Mouse (Mus musculus) ES-E14 (cell line): ENCODE results near the gene Fzr1. TPM values are rescaled to one million over a fixed set of nuclear protein-coding genes. Genes with fewer than 3 reads are reported as not detected.
A peak's percentile ranks its signal among the peaks of the same experiment; 100 is the strongest.

Experiments used
- DNase-seq: peaks from one replicate; pipeline ENCODE4 v3.0.0-alpha.2; 2013; ENCODE audit warnings: low read depth, low spot score
- H3K27ac ChIP-seq: 2 replicates; pipeline ENCODE4 v1.5.1; 2012; ENCODE audit warnings: low read depth, mild to moderate bottlenecking, low read length, moderate library complexity, mixed read lengths; ENCODE audit not compliant: poor library complexity, insufficient read depth, severe bottlenecking
- H3K36me3 ChIP-seq: 2 replicates; pipeline ENCODE4 v1.6.1; 2012; ENCODE audit warnings: mild to moderate bottlenecking, low read length, moderate library complexity, mixed read lengths; ENCODE audit not compliant: control insufficient read depth, poor library complexity, insufficient read depth, severe bottlenecking
- H3K4me1 ChIP-seq, 2 experiments: fragments of 150-350 bp in 1 of 2; sonication (generic) in 1 of 2; 2 replicates each; pipeline ENCODE4 v1.6.1; 2012; ENCODE audit warnings: low read length in 2 of 2, mild to moderate bottlenecking in 1 of 2, mixed read lengths in 1 of 2; ENCODE audit not compliant: control insufficient read depth in 2 of 2, insufficient read depth in 2 of 2, poor library complexity in 1 of 2
- H3K4me3 ChIP-seq, 2 experiments: fragments of 150-350 bp in 1 of 2; sonication (generic) in 1 of 2; 2 replicates each; pipeline ENCODE4 v1.5.1; 2012; ENCODE audit warnings: low read length in 2 of 2, low read depth in 1 of 2, mild to moderate bottlenecking in 1 of 2, mixed read lengths in 1 of 2; ENCODE audit not compliant: insufficient read depth in 1 of 2, poor library complexity in 1 of 2, severe bottlenecking in 1 of 2
- H3K9ac ChIP-seq: 2 replicates; pipeline ENCODE4 v1.6.1; 2012; ENCODE audit warnings: low read depth, mild to moderate bottlenecking, low read length, mixed read lengths; ENCODE audit not compliant: poor library complexity, insufficient read depth, severe bottlenecking
- H3K9me3 ChIP-seq: fragments of 150-350 bp; sonication (generic); 2 replicates; pipeline ENCODE4 v1.6.1; 2012; ENCODE audit warnings: low read depth, mild to moderate bottlenecking, low read length; ENCODE audit not compliant: control insufficient read depth, insufficient read depth
- CHD2 ChIP-seq: IDR thresholded peaks from 2 replicates; pipeline ENCODE4 v1.6.1; 2014; ENCODE audit warnings: mild to moderate bottlenecking, low read depth, low read length, inconsistent platforms
- HCFC1 ChIP-seq: IDR thresholded peaks from 2 replicates; pipeline ENCODE4 v1.6.1; 2012; ENCODE audit warnings: low read length, inconsistent platforms, borderline replicate concordance; ENCODE audit not compliant: insufficient read depth
- MAFK ChIP-seq: IDR thresholded peaks from 2 replicates; pipeline ENCODE4 v1.6.1; 2014; ENCODE audit warnings: mild to moderate bottlenecking, low read depth, low read length, inconsistent platforms; ENCODE audit not compliant: insufficient read depth
- ZC3H11A ChIP-seq: IDR thresholded peaks from 2 replicates; pipeline ENCODE4 v1.6.1; 2012; ENCODE audit warnings: low read depth, mild to moderate bottlenecking, inconsistent platforms, low read length, borderline replicate concordance
- ZNF384 ChIP-seq: IDR thresholded peaks from 2 replicates; pipeline ENCODE4 v1.6.1; 2012; ENCODE audit warnings: low read depth, low read length, inconsistent platforms
- in situ Hi-C, 2 experiments: fragments of 600-800 bp; cut with MboI; formaldehyde crosslinking; loops; one replicate each; pipeline ENCODE4 v1.15.1; 2025; ENCODE audit warnings: low sequenced_read_pairs in 2 of 2, inconsistent platforms in 1 of 2; ENCODE audit not compliant: unreplicated experiment in 2 of 2
- total RNA-seq: library from RNA; depleted of rRNA; stranded (reverse); fragments of 300-350 nt; gene quantifications from 2 replicates; pipeline ENCODE4 v1.2.3, GENCODE M21; 2012

Gene Fzr1
- total RNA-seq, 1 experiment, result 63.0 TPM

- no peak for TF ChIP-seq ZNF384
- TF ChIP-seq ZC3H11A, result no peak
- TF ChIP-seq CHD2, result no peak
- no peak for TF ChIP-seq HCFC1
- TF ChIP-seq MAFK, result no peak
- H3K4me1 ChIP-seq, result peaks cover 9 to 19% of the 10 kb centered on the region in 2 experiments; a peak in 3 of 4 replicates
- H3K4me3 ChIP-seq, result peak overlapping the region; percentile 69 to 87
- in situ Hi-C loops, result no loop called here
- peak overlapping the region; percentile 67 for H3K9ac ChIP-seq
- no peaks in the 10 kb centered on the region for H3K36me3 ChIP-seq
- peak overlapping the region; percentile 2; the same call in 1 of the 2 replicates for H3K27ac ChIP-seq
- no peaks in the 10 kb centered on the region for H3K9me3 ChIP-seq
- no peak for DNase-seq
Measured at GRCm38 (mm10) chr10:81349961-81350350, 28.4 kb downstream of the Fzr1 start.

DNA sequence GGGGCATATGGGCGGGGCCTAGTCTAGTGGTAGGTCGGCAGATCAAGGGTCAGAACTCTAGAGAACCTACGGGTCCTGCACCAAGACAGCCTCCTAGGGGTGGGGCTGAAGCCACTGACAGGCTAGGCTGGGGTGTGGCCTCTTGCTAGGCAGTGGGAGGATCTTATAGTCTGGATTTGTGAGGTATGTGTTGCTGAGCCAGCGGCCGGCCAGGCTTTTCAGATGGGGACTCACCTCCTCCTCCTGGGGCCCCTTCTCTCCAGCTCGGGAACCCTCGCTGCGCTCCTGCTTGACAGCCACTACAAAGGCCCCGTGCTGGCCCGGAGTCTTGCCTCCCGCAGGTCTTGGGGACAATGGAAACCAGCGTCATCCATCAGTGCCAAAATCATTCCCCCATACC, 29.2 kb downstream of the Fzr1 start:
- H3K9ac ChIP-seq, result no peak overlapping the region; the same call in 1 of the 2 replicates
- peak overlapping the region; percentile 69 to 87 for H3K4me3 ChIP-seq
- H3K4me1 ChIP-seq, result peaks cover 4 to 12% of the 10 kb centered on the region in 2 experiments; a peak in 3 of 4 replicates
- in situ Hi-C loops, result no loop called here
- H3K27ac ChIP-seq, result no peak overlapping the region; the same call in 1 of the 2 replicates
- H3K9me3 ChIP-seq, result no peaks in the 10 kb centered on the region
- TF ChIP-seq ZC3H11A, result no peak
- peak; percentile 87 for DNase-seq
- H3K36me3 ChIP-seq, result no peaks in the 10 kb centered on the region

GRCm38 (mm10) chr10:81346453-81347067, 31.8 kb downstream of the Fzr1 start:
- Histone ChIP-seq H3K4me1 (peaks cover 4 to 8% of the 10 kb centered on the region in 2 experiments; a peak in 3 of 4 replicates), H3K27ac (no peak overlapping the region), H3K9me3 (no peaks in the 10 kb centered on the region), H3K4me3 (peak overlapping the region; percentile 31 to 60), H3K9ac (peak overlapping the region; percentile 64; the same call in 1 of the 2 replicates), H3K36me3 (no peaks in the 10 kb centered on the region)
- no peak for TF ChIP-seq HCFC1
- no peak for TF ChIP-seq MAFK
- no peak for TF ChIP-seq ZNF384
- no peak for TF ChIP-seq ZC3H11A
- TF ChIP-seq CHD2, result no peak
- no peak for DNase-seq
- in situ Hi-C loops, result no loop called here

- DNase-seq, result no peak
- Histone ChIP-seq H3K4me1 (peaks cover 4 to 18% of the 10 kb centered on the region in 2 experiments; a peak in 3 of 4 replicates), H3K36me3 (no peaks in the 10 kb centered on the region), H3K4me3 (no peak overlapping the region), H3K9me3 (no peaks in the 10 kb centered on the region), H3K9ac (no peak overlapping the region), H3K27ac (no peak overlapping the region)
- in situ Hi-C loops, result no loop called here
- TF ChIP-seq ZC3H11A (no peak), CHD2 (no peak), MAFK (no peak), HCFC1 (no peak), ZNF384 (no peak)
Measured at GRCm38 (mm10) chr10:81345162-81345534, 33.2 kb downstream of the Fzr1 start.
